Mouse (Mus musculus): ENCODE data around the gene Slc1a3.

- TF ChIP-seq POLR2A (IDR thresholded peaks at IDR 0.05; ENCODE audit: low read depth, low read length) (no peak), CTCF (IDR thresholded peaks at IDR 0.05; ENCODE audit: borderline replicate concordance, insufficient read depth, low read length) (no peak)
Measured at GRCm38 (mm10) chr15:8709578-8709977, 986 bp downstream of the Slc1a3 start.
